Mouse (Mus musculus): Measurements from ENCODE around the gene Olfr1126. TPM values are rescaled to one million over a fixed set of nuclear protein-coding genes. Genes with fewer than 3 reads are reported as not detected.

Gene Olfr1126
- polyA plus RNA-seq, 1 experiment from 2014 or later, result not detected

DNA sequence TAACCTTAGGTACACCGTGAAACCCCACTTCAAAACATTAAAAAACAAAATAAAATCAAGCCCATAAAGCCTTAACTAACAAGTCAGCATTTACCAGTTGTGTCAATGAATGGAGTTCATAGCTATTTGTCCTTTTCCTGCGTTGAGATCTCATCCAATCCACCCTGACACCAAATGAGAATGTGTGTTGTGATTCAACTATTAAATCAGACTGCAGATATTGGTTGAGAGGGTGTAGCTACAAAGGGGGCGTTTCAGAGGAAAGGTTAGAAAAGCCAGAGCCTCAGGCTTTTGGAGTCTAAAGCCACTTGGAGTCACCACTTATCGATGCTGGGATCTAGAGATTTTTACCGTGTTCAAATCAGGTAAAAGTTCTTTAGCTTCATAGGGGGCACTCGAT lies 52.5 kb downstream of the Olfr1126 start, which contains the start of gene Pramel6:
TSS of gene Pramel6 (plus strand) at position 301 of the 400 bp plus-strand sequence.
- H3K9ac ChIP-seq (ENCODE audit: low read depth, low read length), result no peak within 1 kb of the TSS
- H3K27me3 ChIP-seq (ENCODE audit: control insufficient read depth, insufficient read depth, low read length), result no peaks in the 10 kb centered on the region
- H3K27ac ChIP-seq (ENCODE audit: low read depth, low read length), result no peak within 1 kb of the TSS
- no peak within 1 kb of the TSS for H3K4me3 ChIP-seq (ENCODE audit: low read depth, low read length)
- 86% methylated on average over 6 of the region's 6 CpGs for WGBS
- no peaks in the 10 kb centered on the region for H3K9me3 ChIP-seq (ENCODE audit: control insufficient read depth, low read length)
- H3K4me1 ChIP-seq (replicated peaks; ENCODE audit: control insufficient read depth, insufficient read depth, low read length), result no peaks in the 10 kb centered on the region
- DNase-seq (ENCODE audit: low spot score), result no peak
- no peaks in the 10 kb centered on the region for H3K36me3 ChIP-seq (ENCODE audit: control insufficient read depth, insufficient read depth, low read length)
- no peak for ATAC-seq (ENCODE audit: low FRiP score)
- H3K4me2 ChIP-seq (replicated peaks; ENCODE audit: low read depth, low read length), result no peak within 1 kb of the TSS

Other genes starting within 250 kb of the Olfr1126 start
- gene Olfr1113, start 245.0 kb upstream of the Olfr1126 start, polyA plus RNA-seq (2014; fragmentation: Nextera tagmentation; extraction: Ambion mirVana), result not detected in 2 replicates
- not detected in 2 replicates for gene Olfr1115, start 205.9 kb upstream of the Olfr1126 start, polyA plus RNA-seq (2014; fragmentation: Nextera tagmentation; extraction: Ambion mirVana)
- not detected in 2 replicates for gene Olfr1116, start 186.4 kb upstream of the Olfr1126 start, polyA plus RNA-seq (2014; fragmentation: Nextera tagmentation; extraction: Ambion mirVana)
- gene Olfr1118, start 146.4 kb upstream of the Olfr1126 start, polyA plus RNA-seq (2014; fragmentation: Nextera tagmentation; extraction: Ambion mirVana), result not detected in 2 replicates
- not detected in 2 replicates for gene Olfr1120, start 99.1 kb upstream of the Olfr1126 start, polyA plus RNA-seq (2014; fragmentation: Nextera tagmentation; extraction: Ambion mirVana)
- not detected in 2 replicates for gene Olfr1121, start 84.1 kb upstream of the Olfr1126 start, polyA plus RNA-seq (2014; fragmentation: Nextera tagmentation; extraction: Ambion mirVana)
- not detected in 2 replicates for gene Olfr1122, start 68.1 kb upstream of the Olfr1126 start, polyA plus RNA-seq (2014; fragmentation: Nextera tagmentation; extraction: Ambion mirVana)
- not detected in 2 replicates for gene Olfr1123, start 37.3 kb upstream of the Olfr1126 start, polyA plus RNA-seq (2014; fragmentation: Nextera tagmentation; extraction: Ambion mirVana)
- 0.06 and 0.09 TPM in 2 replicates for gene Olfr1124, start 23.7 kb upstream of the Olfr1126 start, polyA plus RNA-seq (2014; fragmentation: Nextera tagmentation; extraction: Ambion mirVana)
- gene Pramel7, start 43.1 kb downstream of the Olfr1126 start, polyA plus RNA-seq (2014; fragmentation: Nextera tagmentation; extraction: Ambion mirVana), result not detected in 2 replicates
- gene Pramel6, start 52.6 kb downstream of the Olfr1126 start, polyA plus RNA-seq (2014; fragmentation: Nextera tagmentation; extraction: Ambion mirVana), result not detected in 2 replicates
- not detected in 2 replicates for gene Olfr153, start 77.8 kb downstream of the Olfr1126 start, polyA plus RNA-seq (2014; fragmentation: Nextera tagmentation; extraction: Ambion mirVana)
- not detected in 2 replicates for gene Olfr1128, start 91.6 kb downstream of the Olfr1126 start, polyA plus RNA-seq (2014; fragmentation: Nextera tagmentation; extraction: Ambion mirVana)
- not detected in 2 replicates for gene Olfr1129, start 119.9 kb downstream of the Olfr1126 start, polyA plus RNA-seq (2014; fragmentation: Nextera tagmentation; extraction: Ambion mirVana)
- gene Olfr1130, start 152.2 kb downstream of the Olfr1126 start, polyA plus RNA-seq (2014; fragmentation: Nextera tagmentation; extraction: Ambion mirVana), result not detected in 2 replicates
- gene Olfr1131, start 173.1 kb downstream of the Olfr1126 start, polyA plus RNA-seq (2014; fragmentation: Nextera tagmentation; extraction: Ambion mirVana), result not detected in 2 replicates
- not detected in 2 replicates for gene Olfr1132, start 183.6 kb downstream of the Olfr1126 start, polyA plus RNA-seq (2014; fragmentation: Nextera tagmentation; extraction: Ambion mirVana)
- not detected in 2 replicates for gene Olfr1133, start 193.4 kb downstream of the Olfr1126 start, polyA plus RNA-seq (2014; fragmentation: Nextera tagmentation; extraction: Ambion mirVana)
- not detected in 2 replicates for gene Olfr1134, start 204.5 kb downstream of the Olfr1126 start, polyA plus RNA-seq (2014; fragmentation: Nextera tagmentation; extraction: Ambion mirVana)
- not detected in 2 replicates for gene Olfr1135, start 219.7 kb downstream of the Olfr1126 start, polyA plus RNA-seq (2014; fragmentation: Nextera tagmentation; extraction: Ambion mirVana)
- not detected in 2 replicates for gene Olfr1136, start 240.0 kb downstream of the Olfr1126 start, polyA plus RNA-seq (2014; fragmentation: Nextera tagmentation; extraction: Ambion mirVana)

All from hindbrain, embryonic 11.5 days (tissue).